Mouse (Mus musculus): ENCODE results near the gene Slc44a3. TPM values are rescaled to one million over a fixed set of nuclear protein-coding genes. Genes with fewer than 3 reads are reported as not detected.
A peak's percentile ranks its signal among the peaks of the same experiment; 100 is the strongest.

Slc44a3 gene
- polyA plus RNA-seq, 1 experiment from 2014 or later = 0.59 TPM

GRCm38 (mm10) chr3:121521123-121521522 lies 11.1 kb downstream of the Slc44a3 start:
- Histone ChIP-seq H3K27me3 (replicated peaks; ENCODE audit: control insufficient read depth, insufficient read depth, low read length) (no peaks in the 10 kb centered on the region), H3K9ac (ENCODE audit: low read depth, low read length) (no peak overlapping the region), H3K36me3 (ENCODE audit: control insufficient read depth, insufficient read depth, low read length) (no peaks in the 10 kb centered on the region), H3K4me1 (ENCODE audit: control insufficient read depth, insufficient read depth, low read depth, low read length) (no peaks in the 10 kb centered on the region), H3K9me3 (ENCODE audit: control insufficient read depth, low read length) (no peaks in the 10 kb centered on the region), H3K27ac (ENCODE audit: low read depth, low read length) (no peak overlapping the region), H3K4me2 (ENCODE audit: low read length) (no peak overlapping the region), H3K4me3 (ENCODE audit: low read length) (no peak overlapping the region)
- WGBS = 93% methylated on average over 3 of the region's 3 CpGs
- no peak for ATAC-seq

GRCm38 (mm10) chr3:121517030-121517429 lies 15.2 kb downstream of the Slc44a3 start:
- H3K4me2 ChIP-seq (ENCODE audit: low read length) = no peak overlapping the region
- no peak for ATAC-seq
- no peak overlapping the region for H3K27ac ChIP-seq (ENCODE audit: low read depth, low read length)
- no peaks in the 10 kb centered on the region for H3K4me1 ChIP-seq (ENCODE audit: control insufficient read depth, insufficient read depth, low read depth, low read length)
- H3K27me3 ChIP-seq (replicated peaks; ENCODE audit: control insufficient read depth, insufficient read depth, low read length) = no peaks in the 10 kb centered on the region
- H3K36me3 ChIP-seq (ENCODE audit: control insufficient read depth, insufficient read depth, low read length) = no peaks in the 10 kb centered on the region
- H3K9me3 ChIP-seq (ENCODE audit: control insufficient read depth, low read length) = no peaks in the 10 kb centered on the region
- WGBS = 93% methylated on average over 8 of the region's 8 CpGs
- no peak overlapping the region for H3K4me3 ChIP-seq (ENCODE audit: low read length)
- H3K9ac ChIP-seq (ENCODE audit: low read depth, low read length) = no peak overlapping the region

- Histone ChIP-seq H3K36me3 (ENCODE audit: control insufficient read depth, insufficient read depth, low read length) (no peaks in the 10 kb centered on the region), H3K4me1 (ENCODE audit: control insufficient read depth, insufficient read depth, low read depth, low read length) (no peaks in the 10 kb centered on the region), H3K4me2 (ENCODE audit: low read length) (no peak overlapping the region), H3K27me3 (replicated peaks; ENCODE audit: control insufficient read depth, insufficient read depth, low read length) (no peaks in the 10 kb centered on the region), H3K9me3 (ENCODE audit: control insufficient read depth, low read length) (no peaks in the 10 kb centered on the region), H3K27ac (ENCODE audit: low read depth, low read length) (no peak overlapping the region), H3K9ac (ENCODE audit: low read depth, low read length) (no peak overlapping the region), H3K4me3 (ENCODE audit: low read length) (no peak overlapping the region)
- 58% methylated on average over 5 of the region's 5 CpGs for WGBS
- ATAC-seq = no peak
These were observed 23.1 kb downstream of the Slc44a3 start for GRCm38 (mm10) chr3:121509141-121509540.

GRCm38 (mm10) chr3:121507678-121508077 lies 24.5 kb downstream of the Slc44a3 start:
- no peaks in the 10 kb centered on the region for H3K9me3 ChIP-seq (ENCODE audit: control insufficient read depth, low read length)
- H3K27ac ChIP-seq (ENCODE audit: low read depth, low read length) = no peak overlapping the region
- no peak overlapping the region for H3K9ac ChIP-seq (ENCODE audit: low read depth, low read length)
- H3K4me3 ChIP-seq (ENCODE audit: low read length) = no peak overlapping the region
- no peaks in the 10 kb centered on the region for H3K27me3 ChIP-seq (replicated peaks; ENCODE audit: control insufficient read depth, insufficient read depth, low read length)
- no peak overlapping the region for H3K4me2 ChIP-seq (ENCODE audit: low read length)
- H3K36me3 ChIP-seq (ENCODE audit: control insufficient read depth, insufficient read depth, low read length) = no peaks in the 10 kb centered on the region
- no peaks in the 10 kb centered on the region for H3K4me1 ChIP-seq (ENCODE audit: control insufficient read depth, insufficient read depth, low read depth, low read length)
- WGBS = 95% methylated on average over 14 of the region's 14 CpGs
- no peak for ATAC-seq

- Histone ChIP-seq H3K4me2 (ENCODE audit: low read length) (no peak overlapping the region), H3K27ac (ENCODE audit: low read depth, low read length) (no peak overlapping the region), H3K9ac (ENCODE audit: low read depth, low read length) (no peak overlapping the region), H3K36me3 (ENCODE audit: control insufficient read depth, insufficient read depth, low read length) (no peaks in the 10 kb centered on the region), H3K4me3 (ENCODE audit: low read length) (no peak overlapping the region), H3K9me3 (ENCODE audit: control insufficient read depth, low read length) (no peaks in the 10 kb centered on the region), H3K27me3 (replicated peaks; ENCODE audit: control insufficient read depth, insufficient read depth, low read length) (no peaks in the 10 kb centered on the region), H3K4me1 (ENCODE audit: control insufficient read depth, insufficient read depth, low read depth, low read length) (no peaks in the 10 kb centered on the region)
- no peak for ATAC-seq
- 92% methylated on average over 7 of the region's 7 CpGs for WGBS
These were observed 25.4 kb downstream of the Slc44a3 start for GRCm38 (mm10) chr3:121506756-121507155.

- Histone ChIP-seq H3K36me3 (ENCODE audit: control insufficient read depth, insufficient read depth, low read length) (no peaks in the 10 kb centered on the region), H3K4me1 (ENCODE audit: control insufficient read depth, insufficient read depth, low read depth, low read length) (no peaks in the 10 kb centered on the region), H3K9me3 (ENCODE audit: control insufficient read depth, low read length) (no peaks in the 10 kb centered on the region), H3K4me3 (ENCODE audit: low read length) (no peak overlapping the region), H3K9ac (ENCODE audit: low read depth, low read length) (no peak overlapping the region), H3K4me2 (ENCODE audit: low read length) (no peak overlapping the region), H3K27ac (ENCODE audit: low read depth, low read length) (no peak overlapping the region), H3K27me3 (replicated peaks; ENCODE audit: control insufficient read depth, insufficient read depth, low read length) (no peaks in the 10 kb centered on the region)
- 85% methylated on average over 8 of the region's 8 CpGs for WGBS
- no peak for ATAC-seq
These were observed 26.0 kb downstream of the Slc44a3 start for GRCm38 (mm10) chr3:121506175-121506574.

- no peak overlapping the region for H3K27ac ChIP-seq (ENCODE audit: low read depth, low read length)
- ATAC-seq = no peak
- no peak overlapping the region for H3K4me2 ChIP-seq (ENCODE audit: low read length)
- no peak overlapping the region for H3K4me3 ChIP-seq (ENCODE audit: low read length)
- H3K27me3 ChIP-seq (replicated peaks; ENCODE audit: control insufficient read depth, insufficient read depth, low read length) = no peaks in the 10 kb centered on the region
- H3K9ac ChIP-seq (ENCODE audit: low read depth, low read length) = no peak overlapping the region
- H3K9me3 ChIP-seq (ENCODE audit: control insufficient read depth, low read length) = no peaks in the 10 kb centered on the region
- no peaks in the 10 kb centered on the region for H3K36me3 ChIP-seq (ENCODE audit: control insufficient read depth, insufficient read depth, low read length)
- no peaks in the 10 kb centered on the region for H3K4me1 ChIP-seq (ENCODE audit: control insufficient read depth, insufficient read depth, low read depth, low read length)
- WGBS = 60% methylated on average over 8 of the region's 8 CpGs
These were observed 27.2 kb downstream of the Slc44a3 start for GRCm38 (mm10) chr3:121504927-121505487.

- Histone ChIP-seq H3K27me3 (replicated peaks; ENCODE audit: control insufficient read depth, insufficient read depth, low read length) (no peaks in the 10 kb centered on the region), H3K4me2 (ENCODE audit: low read length) (no peak overlapping the region), H3K4me3 (ENCODE audit: low read length) (no peak overlapping the region), H3K36me3 (ENCODE audit: control insufficient read depth, insufficient read depth, low read length) (no peaks in the 10 kb centered on the region), H3K27ac (ENCODE audit: low read depth, low read length) (no peak overlapping the region), H3K9me3 (ENCODE audit: control insufficient read depth, low read length) (no peaks in the 10 kb centered on the region), H3K9ac (ENCODE audit: low read depth, low read length) (no peak overlapping the region), H3K4me1 (ENCODE audit: control insufficient read depth, insufficient read depth, low read depth, low read length) (no peaks in the 10 kb centered on the region)
- 98% methylated on average over 5 of the region's 5 CpGs for WGBS
- ATAC-seq = no peak
These were observed 31.5 kb downstream of the Slc44a3 start for GRCm38 (mm10) chr3:121500734-121501133.

- WGBS = 62% methylated on average over 10 of the region's 10 CpGs
- Histone ChIP-seq H3K4me3 (ENCODE audit: low read length) (no peak overlapping the region), H3K27ac (ENCODE audit: low read depth, low read length) (no peak overlapping the region), H3K4me1 (ENCODE audit: control insufficient read depth, insufficient read depth, low read depth, low read length) (no peaks in the 10 kb centered on the region), H3K36me3 (ENCODE audit: control insufficient read depth, insufficient read depth, low read length) (no peaks in the 10 kb centered on the region), H3K27me3 (replicated peaks; ENCODE audit: control insufficient read depth, insufficient read depth, low read length) (no peaks in the 10 kb centered on the region), H3K9ac (ENCODE audit: low read depth, low read length) (no peak overlapping the region), H3K9me3 (ENCODE audit: control insufficient read depth, low read length) (no peaks in the 10 kb centered on the region), H3K4me2 (ENCODE audit: low read length) (no peak overlapping the region)
- 0 out of 2 replicates have a peak, but pooled peaks have one; percentile 48 for ATAC-seq
These were observed 32.0 kb downstream of the Slc44a3 start for GRCm38 (mm10) chr3:121500225-121500624.

GRCm38 (mm10) chr3:121493997-121494421 lies 38.2 kb downstream of the Slc44a3 start:
- Histone ChIP-seq H3K9me3 (ENCODE audit: control insufficient read depth, low read length) (no peaks in the 10 kb centered on the region), H3K4me1 (ENCODE audit: control insufficient read depth, insufficient read depth, low read depth, low read length) (peaks cover 9% of the 10 kb centered on the region), H3K27ac (ENCODE audit: low read depth, low read length) (no peak overlapping the region), H3K9ac (ENCODE audit: low read depth, low read length) (no peak overlapping the region), H3K36me3 (ENCODE audit: control insufficient read depth, insufficient read depth, low read length) (no peaks in the 10 kb centered on the region), H3K4me3 (ENCODE audit: low read length) (no peak overlapping the region), H3K4me2 (ENCODE audit: low read length) (no peak overlapping the region), H3K27me3 (replicated peaks; ENCODE audit: control insufficient read depth, insufficient read depth, low read length) (no peaks in the 10 kb centered on the region)
- ATAC-seq = no peak
- WGBS = 82% methylated on average over 7 of the region's 7 CpGs
